Mouse (Mus musculus): ENCODE data around the gene Slc30a1. TPM values are rescaled to one million over a fixed set of nuclear protein-coding genes. Genes with fewer than 3 reads are reported as not detected.

Gene Slc30a1
- polyA plus RNA-seq (2012; rRNA removed), result 18.1 and 19.9 TPM in 2 replicates

- Histone ChIP-seq H3K4me1 (ENCODE audit: control insufficient read depth, insufficient read depth, low read length) (peaks cover 21% of the 10 kb centered on the region), H3K27me3 (replicated peaks; ENCODE audit: control insufficient read depth, insufficient read depth, low read length) (no peaks in the 10 kb centered on the region), H3K4me3 (ENCODE audit: insufficient read depth, low read depth, low read length) (peak within 1 kb of the TSS; percentile 75), H3K36me3 (ENCODE audit: control insufficient read depth, insufficient read depth, low read length) (peaks cover 2% of the 10 kb centered on the region), H3K27ac (ENCODE audit: insufficient read depth, low read depth, low read length) (peak within 1 kb of the TSS; percentile 84)
- TF ChIP-seq POLR2A (IDR thresholded peaks at IDR 0.05; ENCODE audit: low read depth, low read length) (peak; percentile 64), CTCF (conservative IDR thresholded peaks at IDR 0.05; ENCODE audit: insufficient read depth, insufficient read length, low read depth, low read length) (no peak)
- WGBS, result under 1% methylated on average over 100 of the region's 104 CpGs
- peak; percentile 99 for DNase-seq
Measured at GRCm38 (mm10) chr1:191906571-191907430, at the start of gene Slc30a1. TSS of gene Slc30a1 (plus strand) at chr1:191906767.

DNA sequence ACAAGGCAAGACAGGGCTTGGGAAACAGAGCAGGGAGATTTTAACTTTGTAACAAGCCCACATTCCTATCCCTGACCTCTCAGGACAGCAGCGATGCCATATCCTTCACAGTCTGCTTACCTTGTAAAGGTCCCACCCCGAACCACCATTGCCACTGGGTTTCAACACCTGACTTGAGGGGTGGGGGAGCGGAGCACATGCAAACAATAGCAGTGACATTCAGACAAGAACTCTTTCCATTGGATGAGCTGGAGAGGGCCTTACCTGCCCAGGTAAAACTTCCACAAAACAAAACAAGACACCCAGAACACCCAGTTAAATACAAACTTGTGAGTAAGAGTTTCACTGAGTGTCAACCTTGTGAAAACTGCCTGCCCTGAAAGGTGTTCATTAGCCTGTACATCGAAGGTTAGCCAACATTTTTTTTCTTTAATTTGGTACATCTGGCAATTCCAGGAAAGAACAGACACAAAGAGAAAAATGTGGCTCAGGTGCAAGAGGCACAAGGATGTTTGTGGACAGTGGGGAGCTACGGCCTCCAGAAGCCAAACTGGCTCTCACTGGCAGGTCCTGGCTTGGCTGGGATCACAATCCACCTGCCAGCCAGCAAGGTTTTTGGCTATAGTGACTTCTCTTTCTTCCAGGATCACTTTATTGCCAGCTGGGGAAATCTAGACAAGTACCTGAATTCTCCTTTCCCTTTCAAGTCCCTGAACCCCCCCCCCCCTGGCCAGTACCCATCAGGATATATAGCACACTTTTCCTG, 49.5 kb upstream of the Slc30a1 start:
- no peak overlapping the region for H3K4me3 ChIP-seq (ENCODE audit: insufficient read depth, low read depth, low read length)
- H3K4me1 ChIP-seq (ENCODE audit: control insufficient read depth, insufficient read depth, low read length), result peaks cover 4% of the 10 kb centered on the region; the same call in 1 of the 2 replicates
- peak; percentile 82 for DNase-seq
- WGBS, result 56% methylated on average over 5 of the region's 5 CpGs
- peak overlapping the region; percentile 57 for H3K27ac ChIP-seq (ENCODE audit: insufficient read depth, low read depth, low read length)
- no peaks in the 10 kb centered on the region for H3K27me3 ChIP-seq (replicated peaks; ENCODE audit: control insufficient read depth, insufficient read depth, low read length)
- H3K36me3 ChIP-seq (ENCODE audit: control insufficient read depth, insufficient read depth, low read length), result no peaks in the 10 kb centered on the region
- TF ChIP-seq POLR2A (IDR thresholded peaks at IDR 0.05; ENCODE audit: low read depth, low read length) (no peak), CTCF (conservative IDR thresholded peaks at IDR 0.05; ENCODE audit: insufficient read depth, insufficient read length, low read depth, low read length) (no peak)

GRCm38 (mm10) chr1:191858136-191858535, 48.4 kb upstream of the Slc30a1 start:
- Histone ChIP-seq H3K4me1 (ENCODE audit: control insufficient read depth, insufficient read depth, low read length) (peaks cover 4% of the 10 kb centered on the region; the same call in 1 of the 2 replicates), H3K27ac (ENCODE audit: insufficient read depth, low read depth, low read length) (no peak overlapping the region), H3K4me3 (ENCODE audit: insufficient read depth, low read depth, low read length) (no peak overlapping the region), H3K36me3 (ENCODE audit: control insufficient read depth, insufficient read depth, low read length) (no peaks in the 10 kb centered on the region), H3K27me3 (replicated peaks; ENCODE audit: control insufficient read depth, insufficient read depth, low read length) (no peaks in the 10 kb centered on the region)
- TF ChIP-seq CTCF (conservative IDR thresholded peaks at IDR 0.05; ENCODE audit: insufficient read depth, insufficient read length, low read depth, low read length) (no peak), POLR2A (IDR thresholded peaks at IDR 0.05; ENCODE audit: low read depth, low read length) (no peak)
- DNase-seq, result peak; percentile 77

DNA sequence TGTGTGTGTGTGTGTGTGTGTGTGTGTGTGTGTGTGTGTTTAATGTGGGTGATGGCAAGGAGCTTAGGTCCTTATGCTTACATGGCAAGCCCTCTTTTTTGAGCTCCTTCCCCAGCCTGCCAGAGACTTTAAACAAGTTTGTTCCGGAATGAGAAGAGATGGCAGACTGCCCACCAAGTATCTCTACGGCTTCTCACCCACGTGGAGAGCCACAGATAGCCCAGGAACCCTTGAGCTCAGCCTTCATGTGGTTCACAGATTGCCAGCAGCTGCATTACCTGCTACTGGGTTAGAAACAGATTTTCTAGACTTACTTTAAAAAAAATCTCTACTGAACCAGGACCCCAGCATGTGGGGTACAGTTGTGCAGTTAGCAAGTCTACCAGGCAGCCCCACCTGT, 46.7 kb upstream of the Slc30a1 start:
- TF ChIP-seq POLR2A (IDR thresholded peaks at IDR 0.05; ENCODE audit: low read depth, low read length), result no peak
- TF ChIP-seq CTCF (conservative IDR thresholded peaks at IDR 0.05; ENCODE audit: insufficient read depth, insufficient read length, low read depth, low read length), result no peak
- no peaks in the 10 kb centered on the region for H3K27me3 ChIP-seq (replicated peaks; ENCODE audit: control insufficient read depth, insufficient read depth, low read length)
- no peak overlapping the region for H3K27ac ChIP-seq (ENCODE audit: insufficient read depth, low read depth, low read length)
- H3K4me3 ChIP-seq (ENCODE audit: insufficient read depth, low read depth, low read length), result no peak overlapping the region
- H3K4me1 ChIP-seq (ENCODE audit: control insufficient read depth, insufficient read depth, low read length), result peaks cover 4% of the 10 kb centered on the region; the same call in 1 of the 2 replicates
- no peaks in the 10 kb centered on the region for H3K36me3 ChIP-seq (ENCODE audit: control insufficient read depth, insufficient read depth, low read length)
- 66% methylated on average over 3 of the region's 3 CpGs for WGBS
- DNase-seq, result peak; percentile 51

DNA sequence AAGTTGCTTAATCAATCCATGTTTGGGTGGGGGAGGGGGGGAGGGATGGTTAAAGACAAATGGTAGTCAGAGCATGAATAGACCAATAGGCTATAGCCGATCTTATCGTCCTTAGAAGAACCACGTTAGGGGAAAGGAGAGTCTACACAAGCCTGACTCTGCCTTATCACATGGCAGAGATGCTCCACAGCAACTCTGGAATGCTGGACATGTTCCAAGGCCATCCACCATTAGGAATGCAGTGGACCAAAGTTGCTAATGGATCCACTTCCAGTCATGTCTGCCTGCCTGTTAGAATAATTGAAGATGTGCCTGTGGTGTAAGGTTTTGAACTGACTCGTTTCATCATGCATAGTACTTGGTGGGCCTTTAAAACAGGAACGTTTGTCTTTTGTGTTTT, 45.3 kb upstream of the Slc30a1 start:
- no peak overlapping the region for H3K4me3 ChIP-seq (ENCODE audit: insufficient read depth, low read depth, low read length)
- 64% methylated on average over 5 of the region's 5 CpGs for WGBS
- no peak overlapping the region for H3K27ac ChIP-seq (ENCODE audit: insufficient read depth, low read depth, low read length)
- no peak for DNase-seq
- TF ChIP-seq POLR2A (IDR thresholded peaks at IDR 0.05; ENCODE audit: low read depth, low read length), result no peak
- TF ChIP-seq CTCF (conservative IDR thresholded peaks at IDR 0.05; ENCODE audit: insufficient read depth, insufficient read length, low read depth, low read length), result no peak
- H3K36me3 ChIP-seq (ENCODE audit: control insufficient read depth, insufficient read depth, low read length), result no peaks in the 10 kb centered on the region
- H3K27me3 ChIP-seq (replicated peaks; ENCODE audit: control insufficient read depth, insufficient read depth, low read length), result no peaks in the 10 kb centered on the region
- H3K4me1 ChIP-seq (ENCODE audit: control insufficient read depth, insufficient read depth, low read length), result peaks cover 4% of the 10 kb centered on the region; the same call in 1 of the 2 replicates

DNA sequence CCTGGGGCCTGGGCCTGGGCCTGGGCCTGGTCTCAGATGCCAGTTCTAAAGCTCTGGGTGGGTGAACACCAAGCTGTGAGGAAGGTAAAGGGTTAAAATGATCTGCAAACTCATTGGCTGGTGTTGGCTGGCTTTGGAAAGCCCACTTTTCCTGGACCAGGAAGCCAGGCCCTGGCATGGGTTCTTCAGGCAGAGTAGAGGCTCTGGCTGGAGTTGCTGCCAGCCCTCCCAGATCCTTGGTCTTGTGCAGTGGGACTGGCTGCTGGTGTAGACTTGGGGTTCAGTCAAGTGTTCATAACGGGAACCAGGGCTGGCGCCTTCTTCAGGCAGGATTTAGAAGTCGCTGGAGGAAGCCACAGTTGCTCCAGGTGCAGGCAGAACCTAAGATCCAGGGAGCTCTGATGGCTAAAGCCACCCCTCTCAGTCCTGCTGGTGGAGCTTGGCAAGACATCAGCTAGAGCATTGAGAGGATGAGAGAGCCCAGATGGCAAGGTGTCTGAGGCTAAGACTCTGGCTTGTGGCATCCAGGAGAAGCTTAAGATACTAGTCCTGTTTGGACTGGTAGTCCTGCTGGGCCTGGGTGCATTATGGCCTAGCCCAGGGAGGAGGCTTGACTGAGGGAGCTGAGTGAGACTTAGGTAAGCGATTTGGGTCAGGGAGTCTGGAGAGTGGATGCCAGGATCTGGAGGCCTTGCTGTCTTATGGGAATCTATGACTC, 42.6 kb upstream of the Slc30a1 start:
- no peak for TF ChIP-seq CTCF (conservative IDR thresholded peaks at IDR 0.05; ENCODE audit: insufficient read depth, insufficient read length, low read depth, low read length)
- TF ChIP-seq POLR2A (IDR thresholded peaks at IDR 0.05; ENCODE audit: low read depth, low read length), result no peak
- H3K27me3 ChIP-seq (replicated peaks; ENCODE audit: control insufficient read depth, insufficient read depth, low read length), result no peaks in the 10 kb centered on the region
- H3K36me3 ChIP-seq (ENCODE audit: control insufficient read depth, insufficient read depth, low read length), result no peaks in the 10 kb centered on the region
- no peaks in the 10 kb centered on the region for H3K4me1 ChIP-seq (ENCODE audit: control insufficient read depth, insufficient read depth, low read length)
- no peak for DNase-seq
- WGBS, result 85% methylated on average over 4 of the region's 4 CpGs
- no peak overlapping the region for H3K4me3 ChIP-seq (ENCODE audit: insufficient read depth, low read depth, low read length)
- no peak overlapping the region for H3K27ac ChIP-seq (ENCODE audit: insufficient read depth, low read depth, low read length)
